Mouse (Mus musculus) lung, adult 2 months (tissue): ENCODE data around the gene Rtl1.

Source experiments
- CTCF ChIP-seq: fragments of 200-500 bp; IDR thresholded peaks from 2 replicates; pipeline ENCODE4 v1.5.1; 2011; ENCODE audit warnings: mild to moderate bottlenecking, low read length, control low read depth; ENCODE audit not compliant: insufficient read depth
- POLR2A ChIP-seq: fragments of 200-500 bp; IDR thresholded peaks from 2 replicates; pipeline ENCODE4 v1.6.1; 2011; ENCODE audit warnings: low read depth, mild to moderate bottlenecking, control low read depth, low read length, borderline replicate concordance; ENCODE audit errors: extremely low read depth

GRCm38 (mm10) chr12:109582185-109582584 lies 17.9 kb downstream of the Rtl1 start:
- TF ChIP-seq POLR2A, result no peak
- TF ChIP-seq CTCF, result no peak
